Mouse (Mus musculus) embryo, embryonic 9.5 days (tissue): ENCODE results near the gene Cdh6.

Experiments
- DNase-seq: peaks from one replicate; pipeline ENCODE4 v3.0.0-alpha.2; 2017; ENCODE audit errors: extremely low spot score

Gene Cdh6

GRCm38 (mm10) chr15:13173071-13173778 is at the start of gene Cdh6:
Cdh6 (minus strand) TSS chr15:13173675.
- peak; percentile 84 for DNase-seq

- DNase-seq, result no peak
Observed at GRCm38 (mm10) chr15:13219727-13220454, 46.4 kb upstream of the Cdh6 start.

GRCm38 (mm10) chr15:13217800-13218199 is 44.3 kb upstream of the Cdh6 start:
- DNase-seq, result no peak

- DNase-seq, result no peak
Observed at GRCm38 (mm10) chr15:13217161-13217560, 43.7 kb upstream of the Cdh6 start.

- peak; percentile 55 for DNase-seq
Observed at GRCm38 (mm10) chr15:13212956-13213355, 39.5 kb upstream of the Cdh6 start.

GRCm38 (mm10) chr15:13212027-13212685 is 38.7 kb upstream of the Cdh6 start:
- peak; percentile 60 for DNase-seq

- DNase-seq, result no peak
Observed at GRCm38 (mm10) chr15:13210186-13210585, 36.7 kb upstream of the Cdh6 start.

GRCm38 (mm10) chr15:13208716-13209115 is 35.2 kb upstream of the Cdh6 start:
- no peak for DNase-seq

GRCm38 (mm10) chr15:13196237-13196636 is 22.8 kb upstream of the Cdh6 start:
- DNase-seq, result no peak

- no peak for DNase-seq
Observed at GRCm38 (mm10) chr15:13194048-13194447, 20.6 kb upstream of the Cdh6 start.

GRCm38 (mm10) chr15:13193076-13193475 is 19.6 kb upstream of the Cdh6 start:
- no peak for DNase-seq

GRCm38 (mm10) chr15:13183661-13184060 is 10.2 kb upstream of the Cdh6 start:
- no peak for DNase-seq

GRCm38 (mm10) chr15:13181430-13181829 is 8.0 kb upstream of the Cdh6 start:
- DNase-seq, result no peak

GRCm38 (mm10) chr15:13181014-13181413 is 7.5 kb upstream of the Cdh6 start:
- peak; percentile 27 for DNase-seq

GRCm38 (mm10) chr15:13175978-13176377 is 2.5 kb upstream of the Cdh6 start:
- DNase-seq, result peak; percentile 19

GRCm38 (mm10) chr15:13174618-13174980 is 1.1 kb upstream of the Cdh6 start:
- DNase-seq, result no peak

GRCm38 (mm10) chr15:13173840-13174617 is 554 bp upstream of the Cdh6 start:
- DNase-seq, result peak; percentile 58

- peak; percentile 57 for DNase-seq
Observed at GRCm38 (mm10) chr15:13172365-13173070, 957 bp downstream of the Cdh6 start.

GRCm38 (mm10) chr15:13171486-13172364 is 1.8 kb downstream of the Cdh6 start:
- peak; percentile 37 for DNase-seq
